Mouse (Mus musculus) natural killer cell, adult 2 months (primary cell): ENCODE measurements around the gene Idh1.
"Not testable (repeated sequence)": the region's sequence is repeated elsewhere in the genome, so short reads cannot be mapped to it uniquely, and the experiment has no call there.

Source experiments
- DNase-seq, 2 experiments: peaks; one replicate each; pipeline ENCODE4 v3.0.0; 2022; ENCODE audit warnings: low spot score in 2 of 2

Gene Idh1

GRCm38 (mm10) chr1:65186287-65187073 lies at the start of gene Idh1, which contains the start of gene Pikfyve:
TSS of gene Idh1 (minus strand) at chr1:65186500.
TSS of gene Pikfyve (plus strand) at chr1:65186683.
- peak; percentile 96 to 98 for DNase-seq

GRCm38 (mm10) chr1:65230566-65230965 lies 44.3 kb upstream of the Idh1 start:
- no peak for DNase-seq

DNA sequence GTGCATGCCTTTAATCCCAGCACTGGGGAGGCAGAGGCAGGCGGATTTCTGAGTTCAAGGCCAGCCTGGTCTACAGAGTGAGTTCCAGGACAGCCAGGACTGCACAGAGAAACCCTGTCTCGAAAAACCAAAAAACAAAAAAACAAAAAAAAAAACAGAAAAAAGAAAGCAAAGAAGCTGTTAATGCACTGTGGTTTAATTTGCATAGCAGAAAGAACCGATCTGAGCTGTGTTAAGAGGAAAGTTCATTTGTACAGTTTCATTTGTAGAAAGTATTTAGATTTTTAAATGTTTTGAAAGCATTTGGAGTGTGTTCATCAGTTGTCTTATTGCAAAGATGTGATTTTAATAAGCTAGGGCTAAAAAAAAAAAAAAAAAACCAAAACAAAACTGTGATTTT lies 43.5 kb upstream of the Idh1 start:
- DNase-seq = not testable (repeated sequence)

GRCm38 (mm10) chr1:65227681-65228080 lies 41.4 kb upstream of the Idh1 start:
- DNase-seq = no peak

- no peak for DNase-seq
These were observed 37.4 kb upstream of the Idh1 start for GRCm38 (mm10) chr1:65223654-65224053.

GRCm38 (mm10) chr1:65217972-65218371 lies 31.7 kb upstream of the Idh1 start:
- no peak for DNase-seq

GRCm38 (mm10) chr1:65217567-65217966 lies 31.3 kb upstream of the Idh1 start:
- DNase-seq = no peak

DNA sequence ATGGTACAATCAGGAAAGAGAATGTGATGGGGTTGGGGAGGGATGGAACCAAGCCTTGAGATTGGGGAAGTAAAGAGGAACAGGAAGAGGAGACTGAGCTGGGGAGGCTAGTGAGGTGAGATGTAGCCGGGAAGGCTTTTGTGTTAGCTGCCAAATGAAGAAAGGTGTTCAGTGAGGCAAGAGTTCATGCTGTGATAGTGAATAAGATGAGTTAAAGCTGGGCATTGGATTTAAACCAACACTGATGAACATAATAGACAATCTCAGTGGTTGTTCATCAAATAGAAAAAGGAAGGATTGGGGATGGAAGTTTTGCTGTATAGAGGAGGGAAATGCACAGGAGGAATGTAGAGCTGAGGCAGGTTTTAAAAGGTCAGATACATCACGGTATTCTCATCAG lies 26.9 kb upstream of the Idh1 start:
- DNase-seq = no peak

DNA sequence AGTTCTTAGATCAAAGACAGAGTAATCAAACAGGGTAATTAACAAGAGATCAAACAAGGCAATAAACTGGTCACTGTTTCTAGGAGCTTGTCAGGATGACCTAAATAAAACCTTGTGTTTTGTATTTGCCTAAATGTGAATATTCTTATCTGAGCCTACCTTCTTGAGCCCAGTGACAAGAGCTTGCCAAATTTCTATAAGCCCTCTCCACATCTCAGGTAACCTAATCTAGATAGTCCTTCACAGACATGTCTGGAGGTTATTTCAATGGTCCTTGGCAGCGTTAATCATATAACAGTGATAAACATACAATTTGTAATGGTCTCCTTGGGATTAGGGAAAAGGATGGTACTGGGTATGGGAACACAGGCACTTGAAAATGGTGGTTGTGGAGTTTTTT lies 18.0 kb upstream of the Idh1 start:
- no peak for DNase-seq

- DNase-seq = no peak
These were observed 12.6 kb upstream of the Idh1 start for GRCm38 (mm10) chr1:65198861-65199260.

- DNase-seq = no peak
These were observed 12.1 kb upstream of the Idh1 start for GRCm38 (mm10) chr1:65198425-65198824.

DNA sequence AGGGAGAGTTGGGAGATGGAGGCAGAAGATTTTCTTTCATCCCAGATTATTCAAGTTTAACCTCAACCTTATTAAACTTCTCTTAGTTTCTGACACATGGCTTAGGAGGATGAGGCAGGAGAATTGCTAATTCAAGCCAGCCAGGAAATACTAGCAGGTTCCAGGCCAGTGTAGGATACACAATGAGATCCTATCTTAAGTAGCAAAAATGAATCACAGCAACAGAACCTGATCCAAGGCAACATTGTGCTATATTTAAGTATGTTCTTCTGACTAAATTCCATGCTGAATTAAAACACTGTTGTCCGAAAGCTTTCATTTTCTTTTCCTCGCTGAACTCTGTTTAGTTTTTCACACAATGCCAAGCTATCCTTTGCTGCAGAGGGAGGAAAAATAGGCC lies 6.9 kb upstream of the Idh1 start:
- DNase-seq = no peak

GRCm38 (mm10) chr1:65190172-65190571 lies 3.9 kb upstream of the Idh1 start:
- DNase-seq = no peak

DNA sequence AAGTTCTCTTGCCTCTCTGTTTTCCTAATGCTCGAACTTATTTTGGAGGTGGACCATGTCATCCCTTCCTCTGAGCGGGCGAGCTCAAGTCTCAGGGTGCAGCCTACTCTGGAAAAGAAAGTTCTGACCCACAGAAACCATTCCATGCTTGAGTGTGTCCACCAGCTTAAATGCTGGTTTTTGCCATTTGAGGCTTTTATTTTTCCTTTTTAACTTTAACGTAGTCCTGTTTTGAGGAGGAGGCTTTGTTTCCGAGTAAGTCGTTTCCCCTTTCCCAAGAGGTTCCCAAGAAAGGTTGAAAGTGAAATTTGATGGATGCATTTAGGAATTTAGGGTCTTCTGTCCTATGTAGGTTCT lies 752 bp upstream of the Idh1 start:
- DNase-seq = no peak

GRCm38 (mm10) chr1:65185524-65186205 lies 635 bp downstream of the Idh1 start:
- no peak for DNase-seq

DNA sequence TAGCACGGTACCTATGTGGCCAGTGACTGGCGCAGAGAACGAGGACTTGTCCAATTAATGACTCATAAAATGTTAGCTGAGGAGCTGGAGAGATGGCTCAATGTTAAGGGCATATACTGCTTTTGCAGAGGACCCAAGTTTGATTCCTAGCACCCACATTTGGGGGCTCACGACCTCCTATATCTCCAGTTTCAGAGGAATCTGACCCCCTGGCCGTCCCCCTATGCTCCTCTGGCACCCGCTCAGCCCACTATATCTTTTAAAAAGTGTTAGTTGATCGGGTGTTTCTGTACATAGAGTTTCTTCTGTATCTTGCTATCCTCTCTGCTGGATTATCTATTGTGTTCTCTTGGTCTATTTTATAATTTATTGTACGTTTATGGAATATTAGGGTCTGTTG lies 1.3 kb downstream of the Idh1 start:
- DNase-seq = no peak

DNA sequence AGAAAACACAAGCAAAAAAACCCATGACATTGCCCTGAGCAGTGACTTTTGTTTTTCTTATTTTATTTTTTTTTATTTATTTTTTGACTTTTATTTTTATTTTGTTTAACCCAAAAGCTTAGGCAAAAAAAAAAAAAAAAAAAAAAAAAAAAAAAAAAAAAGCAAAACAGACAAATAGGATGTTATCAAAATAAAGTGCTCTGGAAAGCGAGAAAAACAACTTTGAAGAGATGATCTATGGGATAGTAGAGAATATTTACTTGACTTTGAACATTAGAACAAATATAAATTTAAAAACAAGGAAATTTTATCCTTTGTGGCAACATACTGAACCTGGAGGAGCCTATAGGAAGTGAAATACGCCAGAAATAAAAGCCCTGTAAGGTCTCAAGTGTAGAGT lies 2.3 kb downstream of the Idh1 start:
- no peak for DNase-seq

- DNase-seq = no peak
These were observed 4.8 kb downstream of the Idh1 start for GRCm38 (mm10) chr1:65181459-65181858.

GRCm38 (mm10) chr1:65179634-65180249 lies 6.6 kb downstream of the Idh1 start:
- peak; percentile 55 to 69 for DNase-seq

GRCm38 (mm10) chr1:65178902-65179432 lies 7.3 kb downstream of the Idh1 start:
- peak; percentile 67 to 78 for DNase-seq

DNA sequence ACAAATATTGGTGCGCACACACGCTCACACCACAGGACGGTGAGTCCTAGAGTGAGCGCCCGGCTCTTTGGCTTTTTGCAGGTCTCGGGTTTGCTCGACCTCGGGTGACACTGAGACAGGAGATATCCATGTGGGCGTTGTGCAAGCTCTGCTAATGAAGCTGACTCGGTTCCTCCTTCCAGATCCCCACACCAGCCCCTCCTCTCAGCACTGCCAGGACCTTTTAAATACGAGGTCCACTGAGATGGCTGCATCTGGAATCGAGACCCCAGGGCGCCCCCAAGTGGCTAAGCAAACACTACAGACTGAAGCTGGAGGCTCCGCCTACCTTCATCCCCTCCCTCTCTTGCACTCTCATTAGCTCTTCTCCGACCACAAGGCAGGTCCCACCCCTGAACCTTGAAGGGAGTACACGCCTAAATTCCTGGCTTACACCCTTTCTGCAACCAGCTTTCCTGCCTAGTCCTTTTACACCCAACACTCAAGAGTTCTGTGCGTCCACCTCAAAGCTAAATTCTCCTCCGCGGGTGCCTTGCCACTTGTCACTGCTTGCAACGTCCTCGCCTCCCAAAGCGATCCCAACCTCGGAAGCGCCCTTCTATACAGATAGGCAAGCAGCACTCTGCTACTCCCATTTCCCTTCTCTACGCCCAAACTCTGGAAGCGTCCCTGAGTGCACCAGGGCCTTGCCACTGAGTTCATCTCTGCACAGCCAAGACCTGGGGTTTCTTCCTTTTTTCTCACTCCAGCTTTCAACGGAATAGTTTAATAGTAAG lies 8.0 kb downstream of the Idh1 start:
- peak; percentile 83 to 93 for DNase-seq

DNA sequence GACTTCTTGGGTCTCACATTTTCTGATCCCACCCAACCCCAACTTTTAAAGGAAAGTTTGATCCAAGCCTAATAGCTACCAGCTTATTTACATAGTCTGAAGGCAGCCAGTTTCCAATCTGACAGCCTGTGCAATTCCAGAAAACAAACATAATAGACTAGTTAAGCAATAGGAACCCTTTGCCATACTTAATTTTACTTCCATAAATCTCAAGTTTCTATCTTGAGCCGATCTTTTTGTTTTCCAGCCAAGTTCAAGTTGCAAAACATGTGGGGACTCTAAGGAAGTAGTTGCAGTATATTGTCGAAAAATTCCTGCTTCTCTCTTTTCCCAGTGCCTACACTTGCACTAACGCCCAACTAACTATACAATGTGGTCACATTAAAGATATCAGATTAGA lies 8.8 kb downstream of the Idh1 start:
- DNase-seq = no peak
